Mouse (Mus musculus): ENCODE data around the gene Gm5416. TPM values are rescaled to one million over a fixed set of nuclear protein-coding genes. Genes with fewer than 3 reads are reported as not detected.
"Not testable (repeated sequence)": the region's sequence is repeated elsewhere in the genome, so short reads cannot be mapped to it uniquely, and the experiment has no call there.

The Gm5416 gene
- not detected in 2 replicates for polyA plus RNA-seq (2012; ENCODE audit: insufficient read depth, insufficient read length, low replicate concordance, missing spikeins)

- Histone ChIP-seq H3K4me3 (ENCODE audit: insufficient read depth, low read depth, low read length) (no peak within 1 kb of the TSS), H3K4me1 (ENCODE audit: control insufficient read depth, insufficient read depth, low read length) (no peaks in the 10 kb centered on the region), H3K27ac (ENCODE audit: insufficient read depth, low read depth, low read length) (no peak within 1 kb of the TSS)
- TF ChIP-seq CTCF (IDR thresholded peaks at IDR 0.05; ENCODE audit: insufficient read depth, low read depth, low read length) (no peak), POLR2A (IDR thresholded peaks at IDR 0.05; ENCODE audit: insufficient read depth, low read depth, low read length) (no peak)
- WGBS: 84% methylated on average over 2 of the region's 2 CpGs
Observed at GRCm38 (mm10) chr16:36209967-36210453, at the start of gene Gm5416. Gene Gm5416, plus strand, starts transcription at chr16:36210403.

GRCm38 (mm10) chr16:36167841-36168240 is 42.4 kb upstream of the Gm5416 start:
- not testable (repeated sequence) for H3K27ac ChIP-seq (ENCODE audit: insufficient read depth, low read depth, low read length); H3K4me3 ChIP-seq (ENCODE audit: insufficient read depth, low read depth, low read length); H3K4me1 ChIP-seq (ENCODE audit: control insufficient read depth, insufficient read depth, low read length)
- WGBS: 70% methylated on average over 10 of the region's 10 CpGs

- Histone ChIP-seq H3K4me1 (ENCODE audit: control insufficient read depth, insufficient read depth, low read length) (no peaks in the 10 kb centered on the region), H3K4me3 (ENCODE audit: insufficient read depth, low read depth, low read length) (no peak overlapping the region), H3K27ac (ENCODE audit: insufficient read depth, low read depth, low read length) (no peak overlapping the region)
- TF ChIP-seq POLR2A (IDR thresholded peaks at IDR 0.05; ENCODE audit: insufficient read depth, low read depth, low read length) (no peak), CTCF (IDR thresholded peaks at IDR 0.05; ENCODE audit: insufficient read depth, low read depth, low read length) (no peak)
Observed at GRCm38 (mm10) chr16:36176108-36176507, 34.1 kb upstream of the Gm5416 start.

- Histone ChIP-seq H3K4me3 (ENCODE audit: insufficient read depth, low read depth, low read length) (no peak overlapping the region), H3K4me1 (ENCODE audit: control insufficient read depth, insufficient read depth, low read length) (no peaks in the 10 kb centered on the region), H3K27ac (ENCODE audit: insufficient read depth, low read depth, low read length) (no peak overlapping the region)
- TF ChIP-seq POLR2A (IDR thresholded peaks at IDR 0.05; ENCODE audit: insufficient read depth, low read depth, low read length) (no peak), CTCF (IDR thresholded peaks at IDR 0.05; ENCODE audit: insufficient read depth, low read depth, low read length) (no peak)
- WGBS: 85% methylated on average over 2 of the region's 2 CpGs
Observed at GRCm38 (mm10) chr16:36179910-36180309, 30.3 kb upstream of the Gm5416 start.

GRCm38 (mm10) chr16:36183912-36184311 is 26.3 kb upstream of the Gm5416 start, which contains the start of gene Gm5483:
Gene Gm5483, plus strand, starts transcription at chr16:36184212.
- not testable (repeated sequence) for H3K27ac ChIP-seq (ENCODE audit: insufficient read depth, low read depth, low read length); H3K4me1 ChIP-seq (ENCODE audit: control insufficient read depth, insufficient read depth, low read length); H3K4me3 ChIP-seq (ENCODE audit: insufficient read depth, low read depth, low read length)
- 86% methylated on average over 4 of the region's 4 CpGs for WGBS

GRCm38 (mm10) chr16:36199226-36199625 is 11.0 kb upstream of the Gm5416 start:
- 42% methylated on average over 19 of the region's 19 CpGs for WGBS
- H3K4me1 ChIP-seq (ENCODE audit: control insufficient read depth, insufficient read depth, low read length): no peaks in the 10 kb centered on the region
- no peak overlapping the region for H3K4me3 ChIP-seq (ENCODE audit: insufficient read depth, low read depth, low read length)
- H3K27ac ChIP-seq (ENCODE audit: insufficient read depth, low read depth, low read length): no peak overlapping the region
- no peak for TF ChIP-seq POLR2A (IDR thresholded peaks at IDR 0.05; ENCODE audit: insufficient read depth, low read depth, low read length)
- TF ChIP-seq CTCF (IDR thresholded peaks at IDR 0.05; ENCODE audit: insufficient read depth, low read depth, low read length): no peak

GRCm38 (mm10) chr16:36203846-36204245 is 6.4 kb upstream of the Gm5416 start:
- WGBS: 68% methylated on average over 5 of the region's 5 CpGs
- H3K4me1 ChIP-seq (ENCODE audit: control insufficient read depth, insufficient read depth, low read length): no peaks in the 10 kb centered on the region
- no peak overlapping the region for H3K4me3 ChIP-seq (ENCODE audit: insufficient read depth, low read depth, low read length)
- no peak overlapping the region for H3K27ac ChIP-seq (ENCODE audit: insufficient read depth, low read depth, low read length)
- no peak for TF ChIP-seq POLR2A (IDR thresholded peaks at IDR 0.05; ENCODE audit: insufficient read depth, low read depth, low read length)
- no peak for TF ChIP-seq CTCF (IDR thresholded peaks at IDR 0.05; ENCODE audit: insufficient read depth, low read depth, low read length)

- not testable (repeated sequence) for H3K4me3 ChIP-seq (ENCODE audit: insufficient read depth, low read depth, low read length); H3K4me1 ChIP-seq (ENCODE audit: control insufficient read depth, insufficient read depth, low read length); H3K27ac ChIP-seq (ENCODE audit: insufficient read depth, low read depth, low read length)
- 58% methylated on average over 2 of the region's 2 CpGs for WGBS
Observed at GRCm38 (mm10) chr16:36205684-36206083, 4.5 kb upstream of the Gm5416 start.

- H3K4me1 ChIP-seq (ENCODE audit: control insufficient read depth, insufficient read depth, low read length); H3K4me3 ChIP-seq (ENCODE audit: insufficient read depth, low read depth, low read length); H3K27ac ChIP-seq (ENCODE audit: insufficient read depth, low read depth, low read length): not testable (repeated sequence)
- WGBS: 96% methylated on average over 7 of the region's 7 CpGs
Observed at GRCm38 (mm10) chr16:36221168-36221567, 11.0 kb downstream of the Gm5416 start, which contains the start of gene 2010005H15Rik. Gene 2010005H15Rik, plus strand, starts transcription at chr16:36221468.

- not testable (repeated sequence) for H3K27ac ChIP-seq (ENCODE audit: insufficient read depth, low read depth, low read length); H3K4me1 ChIP-seq (ENCODE audit: control insufficient read depth, insufficient read depth, low read length); H3K4me3 ChIP-seq (ENCODE audit: insufficient read depth, low read depth, low read length)
Observed at GRCm38 (mm10) chr16:36260585-36260984, 50.4 kb downstream of the Gm5416 start.

Other genes with a start within 250 kb of the Gm5416 start
- gene Kpna1, start 231.7 kb upstream of the Gm5416 start, polyA plus RNA-seq (2012; ENCODE audit: insufficient read depth, insufficient read length, low replicate concordance, missing spikeins): 130 TPM in 1 of 2 replicates, not detected in the other
- not detected in 2 replicates for gene Wdr5b, start 169.2 kb upstream of the Gm5416 start, polyA plus RNA-seq (2012; ENCODE audit: insufficient read depth, insufficient read length, low replicate concordance, missing spikeins)
- not detected in 2 replicates for gene Fam162a, start 138.8 kb upstream of the Gm5416 start, polyA plus RNA-seq (2012; ENCODE audit: insufficient read depth, insufficient read length, low replicate concordance, missing spikeins)
- not detected in 2 replicates for gene Ccdc58, start 138.7 kb upstream of the Gm5416 start, polyA plus RNA-seq (2012; ENCODE audit: insufficient read depth, insufficient read length, low replicate concordance, missing spikeins)
- not detected in 2 replicates for gene Csta1, start 79.2 kb upstream of the Gm5416 start, polyA plus RNA-seq (2012; ENCODE audit: insufficient read depth, insufficient read length, low replicate concordance, missing spikeins)
- gene Stfa2l1, start 53.6 kb upstream of the Gm5416 start, polyA plus RNA-seq (2012; ENCODE audit: insufficient read depth, insufficient read length, low replicate concordance, missing spikeins): not detected in 2 replicates
- not detected in 2 replicates for gene Gm5483, start 26.2 kb upstream of the Gm5416 start, polyA plus RNA-seq (2012; ENCODE audit: insufficient read depth, insufficient read length, low replicate concordance, missing spikeins)
- not detected in 2 replicates for gene 2010005H15Rik, start 11.1 kb downstream of the Gm5416 start, polyA plus RNA-seq (2012; ENCODE audit: insufficient read depth, insufficient read length, low replicate concordance, missing spikeins)
- not detected in 2 replicates for gene Stfa1, start 66.5 kb downstream of the Gm5416 start, polyA plus RNA-seq (2012; ENCODE audit: insufficient read depth, insufficient read length, low replicate concordance, missing spikeins)
- gene BC117090, start 123.9 kb downstream of the Gm5416 start, polyA plus RNA-seq (2012; ENCODE audit: insufficient read depth, insufficient read length, low replicate concordance, missing spikeins): not detected in 2 replicates
- gene BC100530, start 157.3 kb downstream of the Gm5416 start, polyA plus RNA-seq (2012; ENCODE audit: insufficient read depth, insufficient read length, low replicate concordance, missing spikeins): not detected in 2 replicates
- not detected in 2 replicates for gene Stfa2, start 198.1 kb downstream of the Gm5416 start, polyA plus RNA-seq (2012; ENCODE audit: insufficient read depth, insufficient read length, low replicate concordance, missing spikeins)
- not detected in 2 replicates for gene Stfa3, start 245.0 kb downstream of the Gm5416 start, polyA plus RNA-seq (2012; ENCODE audit: insufficient read depth, insufficient read length, low replicate concordance, missing spikeins)

Data from olfactory bulb, adult 2 months (tissue).